Mouse (Mus musculus): ENCODE data around the gene Dip2b. TPM values are rescaled to one million over a fixed set of nuclear protein-coding genes. Genes with fewer than 3 reads are reported as not detected.

Dip2b gene
- polyA plus RNA-seq, 1 experiment from 2014 or later, result 11.0 TPM

DNA sequence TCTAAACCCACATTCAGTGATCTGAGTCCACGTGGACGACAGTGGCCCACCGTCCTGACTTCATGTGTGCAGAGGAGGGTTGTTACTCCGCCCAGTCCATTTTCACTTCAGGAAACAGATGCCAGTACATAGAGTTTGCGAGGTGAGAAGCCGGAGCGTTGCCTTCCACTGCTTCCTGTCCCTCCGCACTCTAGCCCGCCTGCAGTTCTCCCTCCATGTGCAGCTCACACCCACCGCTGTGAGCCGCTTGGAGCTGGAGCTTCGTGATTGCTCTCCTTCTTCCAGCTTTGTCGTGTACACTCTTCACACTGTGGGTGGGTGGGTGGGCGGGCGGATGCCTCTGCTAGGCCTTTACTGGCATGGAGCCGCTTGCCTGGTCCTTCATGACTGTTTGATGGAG is 53.8 kb downstream of the Dip2b start:
- H3K27ac ChIP-seq, result peak overlapping the region; percentile 52; the same call in 1 of the 2 replicates
- peak overlapping the region; percentile 52 for H3K4me2 ChIP-seq (replicated peaks)
- peak; percentile 54; the same call in 1 of the 2 replicates for ATAC-seq (ENCODE audit: low FRiP score, low read depth)
- no peak overlapping the region for H3K4me3 ChIP-seq
- peak overlapping the region; percentile 50; the same call in 1 of the 2 replicates for H3K9ac ChIP-seq
- 25% methylated on average over 16 of the region's 16 CpGs for WGBS
- no peaks in the 10 kb centered on the region for H3K36me3 ChIP-seq
- H3K27me3 ChIP-seq, result no peaks in the 10 kb centered on the region
- no peaks in the 10 kb centered on the region for H3K9me3 ChIP-seq
- peaks cover 44% of the 10 kb centered on the region for H3K4me1 ChIP-seq

GRCm38 (mm10) chr15:100096587-100097428 is 58.3 kb downstream of the Dip2b start:
- 85% methylated on average over 7 of the region's 7 CpGs for WGBS

DNA sequence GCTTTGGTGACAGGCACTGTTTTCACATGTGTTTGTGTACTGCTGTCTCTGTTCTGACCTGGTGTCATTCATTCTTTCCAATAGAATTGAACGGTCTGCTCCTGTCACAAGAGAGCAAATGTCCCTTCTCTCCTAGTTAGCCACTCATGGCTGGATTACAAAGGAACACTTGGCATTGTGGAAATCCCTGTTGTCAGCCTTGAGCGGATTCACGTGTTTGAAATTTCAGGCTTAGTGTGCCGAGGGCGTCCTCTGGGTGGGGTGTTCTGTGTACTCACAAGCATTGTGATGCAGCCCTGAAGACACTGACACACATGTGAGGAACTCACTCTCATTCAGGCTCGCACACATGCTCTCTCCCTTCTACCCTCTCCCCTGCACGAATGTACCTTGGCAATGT is 61.9 kb downstream of the Dip2b start:
- Histone ChIP-seq H3K4me3 (no peak overlapping the region), H3K27ac (no peak overlapping the region), H3K36me3 (peaks cover 6% of the 10 kb centered on the region; the same call in 1 of the 2 replicates), H3K27me3 (no peaks in the 10 kb centered on the region), H3K4me1 (peaks cover 11% of the 10 kb centered on the region), H3K9ac (no peak overlapping the region), H3K9me3 (no peaks in the 10 kb centered on the region), H3K4me2 (replicated peaks) (no peak overlapping the region)
- no peak for ATAC-seq (ENCODE audit: low FRiP score, low read depth)
- WGBS, result 89% methylated on average over 7 of the region's 7 CpGs

More at GRCm38 (mm10) chr15:100096587-100097428, 58.3 kb downstream of the Dip2b start:
- H3K9me3 ChIP-seq, result no peaks in the 10 kb centered on the region
- H3K4me2 ChIP-seq (replicated peaks), result no peak overlapping the region
- peaks cover 20% of the 10 kb centered on the region for H3K4me1 ChIP-seq
- no peaks in the 10 kb centered on the region for H3K27me3 ChIP-seq
- H3K9ac ChIP-seq, result no peak overlapping the region
- H3K27ac ChIP-seq, result no peak overlapping the region
- no peak for ATAC-seq (ENCODE audit: low FRiP score, low read depth)
- no peak overlapping the region for H3K4me3 ChIP-seq
- H3K36me3 ChIP-seq, result peaks cover 6% of the 10 kb centered on the region; the same call in 1 of the 2 replicates

GRCm38 (mm10) chr15:100101206-100101605 is 62.7 kb downstream of the Dip2b start:
- Histone ChIP-seq H3K27me3 (no peaks in the 10 kb centered on the region), H3K4me1 (peaks cover 11% of the 10 kb centered on the region)

GRCm38 (mm10) chr15:100104126-100104525 is 65.7 kb downstream of the Dip2b start:
- Histone ChIP-seq H3K4me1 (peaks cover 19% of the 10 kb centered on the region), H3K4me3 (no peak overlapping the region), H3K27ac (no peak overlapping the region), H3K27me3 (no peaks in the 10 kb centered on the region), H3K4me2 (replicated peaks) (no peak overlapping the region), H3K9ac (no peak overlapping the region), H3K9me3 (no peaks in the 10 kb centered on the region), H3K36me3 (peaks cover 4% of the 10 kb centered on the region; the same call in 1 of the 2 replicates)
- ATAC-seq (ENCODE audit: low FRiP score, low read depth), result no peak
- 61% methylated on average over 2 of the region's 2 CpGs for WGBS

More at GRCm38 (mm10) chr15:100101206-100101605, 62.7 kb downstream of the Dip2b start:
- no peak overlapping the region for H3K4me3 ChIP-seq
- H3K4me2 ChIP-seq (replicated peaks), result no peak overlapping the region
- H3K27ac ChIP-seq, result no peak overlapping the region
- no peak overlapping the region for H3K9ac ChIP-seq
- H3K9me3 ChIP-seq, result no peaks in the 10 kb centered on the region
- peaks cover 6% of the 10 kb centered on the region; the same call in 1 of the 2 replicates for H3K36me3 ChIP-seq
- no peak for ATAC-seq (ENCODE audit: low FRiP score, low read depth)

- Histone ChIP-seq H3K27ac (no peak overlapping the region), H3K36me3 (peaks cover 3% of the 10 kb centered on the region; the same call in 1 of the 2 replicates), H3K4me1 (peaks cover 24% of the 10 kb centered on the region), H3K9ac (no peak overlapping the region), H3K27me3 (no peaks in the 10 kb centered on the region), H3K4me2 (replicated peaks) (no peak overlapping the region), H3K4me3 (no peak overlapping the region), H3K9me3 (no peaks in the 10 kb centered on the region)
- WGBS, result 89% methylated on average over 18 of the region's 18 CpGs
- no peak for ATAC-seq (ENCODE audit: low FRiP score, low read depth)
Measured at GRCm38 (mm10) chr15:100108071-100108782, 69.8 kb downstream of the Dip2b start.

DNA sequence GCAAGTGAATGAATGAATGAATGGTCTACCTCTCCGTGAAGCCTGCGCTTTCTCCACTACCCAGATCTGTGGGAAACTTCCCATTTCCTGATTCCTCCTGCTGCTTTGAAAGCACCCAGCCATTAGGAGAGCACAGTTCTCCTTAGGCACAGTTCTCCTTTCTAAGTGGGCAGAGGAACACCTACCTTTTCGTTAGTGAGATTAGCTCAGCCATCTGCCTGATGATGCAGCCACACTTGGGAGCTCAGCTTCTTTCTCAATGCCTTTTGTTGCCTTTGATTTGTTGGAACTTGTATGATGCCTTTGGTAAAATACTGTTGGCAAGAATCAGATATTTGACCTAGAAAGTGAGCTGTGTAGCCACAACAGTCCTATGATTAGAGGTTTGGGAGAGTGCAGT is 71.5 kb downstream of the Dip2b start:
- Histone ChIP-seq H3K4me3 (no peak overlapping the region), H3K4me2 (replicated peaks) (no peak overlapping the region), H3K27ac (no peak overlapping the region), H3K4me1 (peaks cover 28% of the 10 kb centered on the region), H3K9me3 (no peaks in the 10 kb centered on the region), H3K9ac (no peak overlapping the region), H3K27me3 (no peaks in the 10 kb centered on the region), H3K36me3 (peaks cover 3% of the 10 kb centered on the region; the same call in 1 of the 2 replicates)
- WGBS, result 81% methylated on average over 3 of the region's 3 CpGs
- ATAC-seq (ENCODE audit: low FRiP score, low read depth), result no peak

DNA sequence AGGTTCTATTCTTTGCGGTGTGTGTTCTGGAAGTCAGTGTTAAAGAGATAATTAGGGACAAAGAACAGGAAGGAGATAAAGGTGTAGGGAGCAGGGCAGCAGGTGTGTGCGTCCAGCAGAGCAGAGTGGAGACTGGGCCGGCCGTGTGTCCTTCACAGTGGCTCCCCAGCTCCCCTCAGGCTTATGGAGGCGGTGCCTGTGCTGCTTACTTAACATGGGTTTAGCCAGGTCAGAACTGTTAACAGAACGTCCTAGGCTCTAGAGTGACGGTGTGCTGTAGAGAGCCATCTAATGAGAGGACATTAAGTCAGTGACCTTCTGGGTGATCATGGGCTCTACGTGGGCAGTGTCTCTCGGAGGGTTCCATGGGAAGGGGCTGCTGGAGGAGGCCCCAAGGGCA is 73.4 kb downstream of the Dip2b start:
- 63% methylated on average over 9 of the region's 9 CpGs for WGBS
- H3K27me3 ChIP-seq, result no peaks in the 10 kb centered on the region
- H3K4me3 ChIP-seq, result no peak overlapping the region
- ATAC-seq (ENCODE audit: low FRiP score, low read depth), result no peak
- peaks cover 28% of the 10 kb centered on the region for H3K4me1 ChIP-seq
- H3K36me3 ChIP-seq, result peaks cover 13% of the 10 kb centered on the region
- no peak overlapping the region for H3K4me2 ChIP-seq (replicated peaks)
- H3K9ac ChIP-seq, result no peak overlapping the region
- H3K27ac ChIP-seq, result no peak overlapping the region
- no peaks in the 10 kb centered on the region for H3K9me3 ChIP-seq

DNA sequence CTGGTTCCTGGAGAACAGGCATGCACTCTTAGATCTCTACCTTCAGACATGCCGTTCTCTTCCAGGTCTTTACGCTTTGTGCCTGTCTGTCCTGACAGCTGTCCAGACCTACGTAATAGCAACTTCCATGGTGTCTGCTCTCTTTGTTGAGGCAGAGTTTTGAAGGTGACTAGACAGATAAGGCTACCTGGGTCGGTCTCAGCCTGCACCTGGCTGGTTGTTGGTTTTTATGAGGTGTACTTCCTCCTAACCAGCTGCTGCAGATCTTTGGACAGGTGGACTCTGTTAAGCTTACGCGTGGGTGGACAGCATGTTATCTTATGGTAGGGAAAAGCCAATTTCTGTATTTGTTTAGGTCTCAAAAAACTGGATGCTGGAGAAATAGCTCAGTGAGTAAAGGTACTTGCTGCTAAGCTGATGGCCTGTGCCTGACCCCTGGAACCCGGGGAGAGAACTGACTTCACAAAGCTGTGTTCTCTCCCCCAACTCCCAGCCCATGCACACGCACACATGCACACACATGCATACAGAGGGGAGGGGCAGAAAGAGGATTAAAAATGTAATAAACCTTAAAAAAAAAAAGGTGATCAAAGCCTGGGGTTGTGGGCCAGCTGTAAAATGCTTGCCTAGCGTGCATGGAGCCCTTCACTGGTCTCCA is 74.0 kb downstream of the Dip2b start:
- Histone ChIP-seq H3K4me2 (replicated peaks) (no peak overlapping the region), H3K4me1 (peaks cover 28% of the 10 kb centered on the region), H3K9me3 (no peaks in the 10 kb centered on the region), H3K36me3 (peaks cover 13% of the 10 kb centered on the region), H3K9ac (no peak overlapping the region), H3K27ac (no peak overlapping the region), H3K4me3 (no peak overlapping the region), H3K27me3 (no peaks in the 10 kb centered on the region)
- ATAC-seq (ENCODE audit: low FRiP score, low read depth), result no peak
- 61% methylated on average over 9 of the region's 9 CpGs for WGBS

DNA sequence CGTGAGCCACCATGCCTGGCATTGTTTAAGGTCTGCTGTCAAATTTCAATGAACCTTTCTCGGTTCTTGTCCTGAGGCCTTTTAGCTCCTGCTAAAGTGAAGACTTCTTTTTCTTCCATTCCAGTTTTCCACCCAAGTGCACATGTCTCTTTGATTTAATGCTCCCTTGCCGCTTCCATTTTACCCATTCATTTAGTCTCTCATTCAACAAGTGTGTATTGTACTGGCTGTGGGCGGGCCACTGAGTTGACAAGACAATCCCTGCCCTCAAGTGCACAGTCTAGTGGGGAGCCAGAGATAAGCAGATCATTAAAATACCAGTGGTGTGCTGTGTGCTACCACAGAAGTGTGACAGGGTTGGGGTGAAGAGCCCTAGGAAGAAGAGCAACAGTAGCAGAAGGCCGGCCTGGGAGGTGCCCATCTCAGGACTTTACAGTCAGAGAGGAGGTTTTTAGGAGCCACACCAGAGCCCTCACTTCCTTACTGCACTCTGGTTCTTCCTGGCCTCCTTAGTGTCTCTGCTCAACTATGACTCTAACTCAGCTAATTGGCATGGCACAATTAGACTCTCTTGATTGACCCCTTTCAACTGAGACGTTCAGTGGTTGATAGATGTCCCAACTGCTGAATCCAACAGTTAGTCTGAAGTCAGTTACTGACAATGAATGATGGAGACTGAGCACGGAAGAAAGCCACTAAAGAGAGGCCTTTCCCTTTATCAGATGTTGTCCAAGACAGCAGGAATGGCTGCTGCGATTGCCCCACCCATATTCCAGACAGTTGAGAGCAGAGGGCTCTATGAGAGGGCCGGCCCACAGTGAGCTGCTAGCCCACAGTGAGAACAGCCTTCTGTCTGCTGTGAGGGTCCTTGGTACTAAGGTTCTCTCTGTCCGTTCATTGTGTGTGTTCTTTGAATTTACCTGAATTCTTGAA is 75.1 kb downstream of the Dip2b start:
- H3K27me3 ChIP-seq, result no peaks in the 10 kb centered on the region
- no peaks in the 10 kb centered on the region for H3K9me3 ChIP-seq
- H3K27ac ChIP-seq, result no peak overlapping the region
- H3K4me1 ChIP-seq, result peaks cover 20% of the 10 kb centered on the region
- no peak overlapping the region for H3K4me3 ChIP-seq
- 72% methylated on average over 10 of the region's 10 CpGs for WGBS
- peaks cover 20% of the 10 kb centered on the region for H3K36me3 ChIP-seq
- ATAC-seq (ENCODE audit: low FRiP score, low read depth), result no peak
- H3K9ac ChIP-seq, result no peak overlapping the region
- no peak overlapping the region for H3K4me2 ChIP-seq (replicated peaks)

DNA sequence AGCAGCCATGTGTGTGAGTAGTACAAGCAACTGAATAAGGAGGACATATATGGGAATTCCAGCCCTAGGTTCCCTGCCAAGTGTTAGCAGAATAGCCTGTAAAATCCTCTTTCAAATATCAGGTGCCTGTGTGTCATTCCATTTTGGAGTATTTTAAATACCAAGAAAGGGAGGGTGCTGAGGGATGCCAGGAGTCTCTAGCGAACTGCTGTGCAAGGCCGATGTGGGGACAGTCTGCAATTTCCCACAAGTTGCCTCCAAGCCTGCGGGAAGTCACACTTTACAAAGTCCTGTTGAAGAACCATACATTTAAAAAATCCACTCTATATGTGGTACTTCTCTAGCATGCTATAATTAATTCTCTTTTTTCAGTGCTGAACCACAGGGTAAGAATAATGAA is 77.0 kb downstream of the Dip2b start:
- peaks cover 22% of the 10 kb centered on the region for H3K36me3 ChIP-seq
- no peaks in the 10 kb centered on the region for H3K27me3 ChIP-seq
- H3K27ac ChIP-seq, result no peak overlapping the region
- H3K9me3 ChIP-seq, result no peaks in the 10 kb centered on the region
- WGBS, result 89% methylated on average over 3 of the region's 3 CpGs
- no peak overlapping the region for H3K4me3 ChIP-seq
- H3K4me1 ChIP-seq, result peaks cover 20% of the 10 kb centered on the region
- no peak for ATAC-seq (ENCODE audit: low FRiP score, low read depth)
- H3K4me2 ChIP-seq (replicated peaks), result no peak overlapping the region
- no peak overlapping the region for H3K9ac ChIP-seq

Data from limb, embryonic 13.5 days (tissue).